Mouse (Mus musculus) heart, postnatal 0 days (tissue): ENCODE results near the gene Tex19.2. TPM values are rescaled to one million over a fixed set of nuclear protein-coding genes. Genes with fewer than 3 reads are reported as not detected.

Source experiments
- ATAC-seq: fragments of 200-750 bp; cut with Nextera tagmentation; 2 replicates; pipeline ENCODE4 v1.8.0; 2017; ENCODE audit warnings: low read depth, moderate number of reproducible peaks, moderate library complexity; ENCODE audit not compliant: insufficient read depth
- DNase-seq: peaks from one replicate; pipeline ENCODE4 v3.0.0-alpha.2; 2016; ENCODE audit warnings: low spot score
- H3K27ac ChIP-seq: fragments of 300-500 bp; sonication (generic); 2 replicates; pipeline ENCODE4 v1.5.1; 2014; ENCODE audit warnings: low read depth, mild to moderate bottlenecking
- H3K27me3 ChIP-seq: fragments of 300-500 bp; sonication (generic); 2 replicates; pipeline ENCODE4 v1.6.1; 2014; ENCODE audit warnings: low read length, mixed read lengths; ENCODE audit not compliant: control insufficient read depth, insufficient read depth
- H3K36me3 ChIP-seq: fragments of 300-500 bp; sonication (generic); replicated peaks from 2 replicates; pipeline ENCODE4 v1.6.1; 2014; ENCODE audit warnings: low read length, mixed read lengths; ENCODE audit not compliant: control insufficient read depth, insufficient read depth
- H3K4me1 ChIP-seq: fragments of 300-500 bp; sonication (generic); 2 replicates; pipeline ENCODE4 v1.6.1; 2014; ENCODE audit warnings: antibody characterized with exemption; ENCODE audit not compliant: control insufficient read depth, insufficient read depth
- H3K4me2 ChIP-seq: fragments of 300-500 bp; sonication (generic); 2 replicates; pipeline ENCODE4 v1.6.1; 2014; ENCODE audit warnings: low read depth, mild to moderate bottlenecking, low read length, moderate library complexity
- H3K4me3 ChIP-seq: fragments of 300-500 bp; sonication (generic); 2 replicates; pipeline ENCODE4 v1.5.1; 2014; ENCODE audit warnings: low read depth, low read length
- H3K9ac ChIP-seq: fragments of 300-500 bp; sonication (generic); replicated peaks from 2 replicates; pipeline ENCODE4 v1.6.1; 2014; ENCODE audit warnings: low read depth, low read length, mixed read lengths
- H3K9me3 ChIP-seq: fragments of 300-500 bp; sonication (generic); replicated peaks from 2 replicates; pipeline ENCODE4 v1.6.1; 2016; ENCODE audit warnings: low read length; ENCODE audit not compliant: control insufficient read depth
- CTCF ChIP-seq: IDR thresholded peaks from 2 replicates; pipeline ENCODE4 v1.5.1; 2016; ENCODE audit warnings: antibody characterized with exemption, control low read depth, low read depth
- EP300 ChIP-seq: IDR thresholded peaks from 2 replicates; pipeline ENCODE4 v1.6.1; 2016; ENCODE audit warnings: antibody characterized with exemption, low read depth
- WGBS: fragments of 180-500 bp; shearing (Covaris S2); extraction: QIAGEN DNeasy Blood & Tissue Kit; methylation state at CpG from one replicate; pipeline ENCODE4 v1.1.7; 2014; 5-methylcytosine and 5-hydroxymethylcytosine counted together
- polyA plus RNA-seq: library from polyadenylated mRNA; unstranded; fragments of >200 nt; fragmentation: Nextera tagmentation; extraction: Ambion mirVana; gene quantifications from 2 replicates; pipeline ENCODE4 v1.2.1, GENCODE M21; 2015
- total RNA-seq: library from RNA; depleted of rRNA; stranded (reverse); fragments of >200 nt; gene quantifications from 2 replicates; pipeline ENCODE4 v1.2.3, GENCODE M21; 2014; ENCODE audit warnings: low replicate concordance

Tex19.2 gene
- total and polyA plus RNA-seq, 2 experiments from 2014 or later, result not detected

DNA sequence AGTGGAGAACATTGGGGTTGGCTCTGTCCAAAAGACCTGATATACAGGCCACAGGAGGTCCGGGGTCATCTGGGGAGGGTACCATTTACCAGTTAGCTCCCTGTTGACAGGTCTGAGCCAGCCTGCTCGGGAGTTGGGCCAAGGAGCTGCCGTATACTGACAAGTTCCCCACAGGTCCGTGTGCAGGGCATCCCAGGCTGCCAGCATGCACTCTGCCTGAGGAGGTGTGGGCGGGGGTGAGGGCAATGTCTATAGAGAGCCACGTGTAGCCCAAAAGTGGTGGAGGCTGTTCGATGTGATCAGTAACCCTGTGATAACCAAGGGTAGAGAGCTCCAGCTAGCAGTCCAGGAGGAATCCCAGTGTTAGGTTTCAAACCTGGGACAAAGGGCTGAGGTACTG, 18.7 kb downstream of the Tex19.2 start:
- H3K4me1 ChIP-seq, result no peaks in the 10 kb centered on the region
- 0 out of 2 replicates have a peak, but pooled peaks cover 4% of the 10 kb centered on the region for H3K9me3 ChIP-seq
- H3K4me3 ChIP-seq, result no peak overlapping the region
- no peak overlapping the region for H3K9ac ChIP-seq
- DNase-seq, result no peak
- 33% methylated on average over 7 of the region's 7 CpGs for WGBS
- H3K4me2 ChIP-seq, result no peak overlapping the region
- no peak overlapping the region for H3K27ac ChIP-seq
- no peaks in the 10 kb centered on the region for H3K27me3 ChIP-seq
- TF ChIP-seq CTCF (no peak), EP300 (no peak)
- no peak for ATAC-seq
- no peaks in the 10 kb centered on the region for H3K36me3 ChIP-seq

DNA sequence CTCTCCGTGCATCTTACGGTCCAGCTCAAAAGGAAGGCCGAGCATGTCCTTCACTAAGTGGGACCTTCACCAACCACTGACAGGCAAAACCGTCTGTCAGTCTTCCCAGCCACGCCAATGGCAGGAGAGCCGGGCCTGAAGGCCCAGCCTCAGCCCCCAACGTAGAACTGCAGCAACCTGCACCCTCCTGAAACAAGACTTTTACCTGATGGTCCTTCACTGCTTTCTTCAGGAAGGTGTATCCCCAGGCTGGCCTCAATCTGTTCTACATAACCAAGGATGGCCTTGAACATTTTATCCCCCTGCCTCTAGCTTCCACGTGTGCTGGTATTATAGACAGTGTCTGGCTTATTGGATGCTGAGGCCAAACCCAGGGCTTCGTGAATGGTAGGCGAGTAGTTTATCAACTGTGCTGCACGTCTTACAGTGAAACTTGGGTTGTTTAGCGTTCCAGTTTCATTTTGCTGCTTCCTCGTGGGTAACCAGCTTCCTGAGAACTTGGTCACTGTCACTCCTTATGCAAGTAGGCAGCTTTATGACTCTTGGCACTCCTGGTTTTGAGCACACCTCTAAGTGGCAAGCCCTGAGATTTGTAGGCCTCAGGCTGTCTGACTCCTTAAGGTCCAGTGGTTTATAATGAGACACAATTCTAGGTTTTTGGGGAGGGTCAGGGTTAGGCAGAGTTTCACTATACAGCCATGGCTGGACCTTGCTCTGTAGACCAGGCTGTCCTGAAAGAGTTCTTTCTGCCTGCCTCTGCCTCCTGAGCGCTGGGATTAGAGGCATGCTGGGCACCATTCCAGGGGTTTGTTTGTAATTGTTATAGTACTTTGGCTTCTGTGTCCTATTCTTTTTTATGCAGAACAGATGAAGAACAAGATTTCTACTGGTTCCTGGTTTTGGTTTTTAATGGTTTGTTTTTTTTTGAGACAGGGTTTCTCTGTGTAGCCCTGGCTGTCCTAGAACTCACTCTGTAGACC, 25.6 kb downstream of the Tex19.2 start:
- no peak overlapping the region for H3K9ac ChIP-seq
- ATAC-seq (no peak), DNase-seq (no peak)
- no peaks in the 10 kb centered on the region for H3K36me3 ChIP-seq
- H3K4me3 ChIP-seq, result no peak overlapping the region
- no peaks in the 10 kb centered on the region for H3K27me3 ChIP-seq
- TF ChIP-seq CTCF (no peak), EP300 (no peak)
- no peak overlapping the region for H3K4me2 ChIP-seq
- H3K9me3 ChIP-seq, result no peaks in the 10 kb centered on the region
- 91% methylated on average over 14 of the region's 14 CpGs for WGBS
- H3K27ac ChIP-seq, result no peak overlapping the region
- H3K4me1 ChIP-seq, result no peaks in the 10 kb centered on the region

DNA sequence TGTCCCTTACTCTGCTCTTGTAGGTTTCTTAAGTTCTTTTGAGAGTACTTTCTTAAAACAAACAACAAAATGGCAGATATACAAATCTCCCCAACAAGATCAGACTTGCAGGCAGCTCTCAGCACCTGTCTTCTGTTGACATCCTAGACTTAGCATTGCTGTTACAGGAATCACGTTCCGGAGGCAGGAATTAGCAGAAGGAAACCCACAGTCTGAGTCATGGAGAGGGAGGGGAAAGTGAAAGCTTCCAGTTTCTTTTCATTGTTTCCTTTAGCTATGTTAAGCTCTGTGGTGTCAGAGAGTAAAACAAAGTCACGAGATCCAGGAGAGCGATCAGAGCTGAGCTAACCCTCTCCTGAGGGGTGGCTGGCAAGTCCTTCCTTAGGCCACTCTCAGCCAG, 27.5 kb downstream of the Tex19.2 start:
- WGBS, result 52% methylated on average over 4 of the region's 4 CpGs
- no peaks in the 10 kb centered on the region for H3K36me3 ChIP-seq
- H3K4me3 ChIP-seq, result no peak overlapping the region
- H3K27ac ChIP-seq, result no peak overlapping the region
- H3K9me3 ChIP-seq, result no peaks in the 10 kb centered on the region
- H3K27me3 ChIP-seq, result no peaks in the 10 kb centered on the region
- TF ChIP-seq EP300 (no peak), CTCF (no peak)
- H3K4me1 ChIP-seq, result no peaks in the 10 kb centered on the region
- DNase-seq, result no peak
- no peak for ATAC-seq
- no peak overlapping the region for H3K9ac ChIP-seq
- H3K4me2 ChIP-seq, result no peak overlapping the region

DNA sequence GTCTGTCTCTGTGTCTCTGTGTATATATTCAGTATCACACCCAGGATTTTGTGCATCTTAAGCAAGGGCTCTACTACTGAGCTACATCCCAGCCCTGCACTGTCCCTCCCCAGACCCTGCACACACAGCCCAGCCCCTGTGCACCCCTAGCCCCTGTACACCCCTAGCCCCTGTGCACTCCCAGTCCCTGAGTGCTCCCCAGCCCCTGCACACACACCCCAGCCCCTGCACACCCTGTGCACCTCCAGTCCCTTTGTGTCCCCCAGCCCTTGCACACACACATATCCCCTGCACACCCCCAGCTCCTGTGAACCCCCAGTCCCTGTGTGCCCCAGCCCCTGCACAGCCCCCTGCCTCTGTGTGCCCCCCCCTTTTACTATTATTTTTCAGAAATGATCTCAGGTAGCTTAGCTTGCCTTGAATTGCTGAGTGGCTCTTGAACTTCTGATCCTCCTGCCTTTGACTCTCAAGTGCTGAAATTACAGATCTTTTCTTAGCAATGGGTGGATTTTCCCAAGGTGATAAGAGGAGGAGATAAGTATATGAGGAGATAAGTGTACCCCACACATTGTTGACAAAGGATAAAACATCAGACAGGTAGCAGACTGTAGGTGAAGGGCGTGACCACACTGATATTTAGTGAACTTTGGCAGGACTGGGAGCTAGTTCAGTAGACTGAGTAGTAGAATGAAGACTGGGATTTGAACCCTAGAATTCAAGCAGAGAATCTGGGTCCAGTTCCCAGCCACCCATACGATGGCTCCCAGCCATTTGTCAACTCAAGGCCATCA, 28.5 kb downstream of the Tex19.2 start:
- DNase-seq, result no peak

DNA sequence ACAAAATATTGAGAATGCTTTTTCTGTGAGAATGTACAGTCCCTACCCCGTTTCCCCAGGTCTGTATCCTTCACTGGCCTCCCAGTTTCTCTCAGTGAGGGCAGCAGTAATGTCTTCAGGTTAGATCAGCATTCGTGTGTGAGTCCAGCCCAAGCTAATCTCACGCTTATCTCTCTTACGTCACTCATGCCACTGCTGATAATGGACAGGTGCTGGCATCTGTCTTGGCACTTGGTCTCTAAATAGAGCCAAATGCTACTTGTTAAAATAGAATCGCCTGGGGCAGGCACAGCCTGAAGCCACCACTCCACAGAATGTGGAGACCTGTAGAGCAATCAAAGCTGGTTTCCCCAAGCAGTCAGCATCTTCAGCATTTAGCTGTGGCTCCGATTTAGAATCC, 29.5 kb downstream of the Tex19.2 start:
- no peaks in the 10 kb centered on the region for H3K4me1 ChIP-seq
- H3K4me3 ChIP-seq, result no peak overlapping the region
- no peak overlapping the region for H3K9ac ChIP-seq
- H3K4me2 ChIP-seq, result no peak overlapping the region
- H3K36me3 ChIP-seq, result no peaks in the 10 kb centered on the region
- no peaks in the 10 kb centered on the region for H3K27me3 ChIP-seq
- TF ChIP-seq EP300 (no peak), CTCF (no peak)
- no peaks in the 10 kb centered on the region for H3K9me3 ChIP-seq
- H3K27ac ChIP-seq, result no peak overlapping the region
- ATAC-seq (no peak), DNase-seq (no peak)
- 32% methylated on average over 6 of the region's 6 CpGs for WGBS

More for the DNA sequence above, 28.5 kb downstream of the Tex19.2 start:
- H3K9ac ChIP-seq, result no peak overlapping the region
- no peaks in the 10 kb centered on the region for H3K27me3 ChIP-seq
- no peak overlapping the region for H3K4me2 ChIP-seq
- no peak for ATAC-seq
- no peak overlapping the region for H3K4me3 ChIP-seq
- H3K27ac ChIP-seq, result no peak overlapping the region
- 88% methylated on average over 2 of the region's 2 CpGs for WGBS
- no peak for TF ChIP-seq EP300
- TF ChIP-seq CTCF, result no peak
- no peaks in the 10 kb centered on the region for H3K36me3 ChIP-seq
- no peaks in the 10 kb centered on the region for H3K9me3 ChIP-seq
- H3K4me1 ChIP-seq, result no peaks in the 10 kb centered on the region
